Mouse (Mus musculus) right cerebral cortex, postnatal 10 days (tissue): ENCODE results near the gene Zfp64.

Experiments
- DNase-seq, 2 experiments: peaks; one replicate each; pipeline ENCODE4 v3.0.0; 2021; ENCODE audit warnings: low spot score in 2 of 2

Zfp64 gene

DNA sequence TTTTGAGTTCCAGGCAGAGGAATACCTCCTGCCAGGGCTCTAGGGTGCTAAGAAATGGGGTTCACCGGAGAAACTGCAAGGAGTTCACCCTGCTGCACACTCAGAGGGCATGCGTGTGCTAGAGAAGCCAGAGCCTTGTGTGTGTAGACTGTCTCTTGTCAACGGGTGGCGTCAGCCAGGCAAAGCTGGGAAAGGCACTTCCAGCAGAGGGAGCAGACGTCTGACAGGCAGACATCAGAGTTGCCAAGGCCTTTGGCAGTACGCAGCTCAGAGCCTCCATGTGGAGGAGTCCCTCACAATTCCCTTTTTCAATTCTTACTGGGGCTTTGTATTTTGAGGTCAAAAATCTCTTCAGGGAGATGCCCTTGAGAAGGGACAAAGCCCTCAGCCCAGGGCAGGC is 6.9 kb downstream of the Zfp64 start:
- DNase-seq = no peak

- no peak for DNase-seq
These were observed 7.7 kb downstream of the Zfp64 start for GRCm38 (mm10) chr2:168947663-168948062.

- no peak for DNase-seq
These were observed 11.4 kb downstream of the Zfp64 start for GRCm38 (mm10) chr2:168944011-168944410.

- DNase-seq = no peak
These were observed 15.4 kb downstream of the Zfp64 start for GRCm38 (mm10) chr2:168939941-168940340.

GRCm38 (mm10) chr2:168939261-168939933 is 16.0 kb downstream of the Zfp64 start:
- no peak for DNase-seq

DNA sequence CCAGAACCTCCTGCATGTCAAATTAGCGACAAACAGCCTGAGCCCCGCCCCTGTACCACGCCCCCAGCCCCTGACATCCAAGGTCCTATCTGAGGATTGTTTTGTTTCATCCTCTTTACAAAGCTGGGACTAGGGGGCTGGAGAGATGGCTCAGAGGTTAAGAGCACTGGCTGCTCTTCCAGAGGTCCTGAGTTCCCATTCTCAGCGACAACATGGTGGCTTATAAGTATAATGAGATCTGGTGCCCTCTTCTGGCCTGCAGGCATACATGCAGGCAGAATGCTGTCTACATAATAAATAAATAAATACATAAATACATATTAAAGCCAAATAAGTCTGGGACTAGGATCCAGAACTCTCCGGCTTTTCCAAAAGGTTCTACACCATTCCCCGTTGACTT is 18.5 kb downstream of the Zfp64 start:
- DNase-seq = no peak

DNA sequence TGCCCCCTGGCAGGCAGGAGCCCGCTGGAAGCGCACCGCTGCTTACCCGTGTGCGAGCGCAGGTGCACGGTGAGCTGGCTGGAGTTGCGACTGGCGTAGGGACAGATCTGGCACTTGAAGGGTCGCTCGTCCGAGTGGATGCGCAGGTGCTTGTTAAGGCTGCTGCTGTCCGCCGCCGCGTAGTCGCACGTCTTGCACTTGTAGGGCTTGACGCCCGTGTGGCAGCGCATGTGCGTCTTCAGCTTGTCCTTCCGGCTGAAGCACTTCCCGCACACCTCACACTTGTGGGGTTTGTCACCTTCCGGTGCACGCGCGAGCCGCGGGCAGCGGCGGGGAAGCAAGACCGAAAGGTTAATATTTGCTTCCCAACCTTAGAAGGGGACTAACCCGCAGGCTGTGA is 20.2 kb downstream of the Zfp64 start:
- DNase-seq = no peak

DNA sequence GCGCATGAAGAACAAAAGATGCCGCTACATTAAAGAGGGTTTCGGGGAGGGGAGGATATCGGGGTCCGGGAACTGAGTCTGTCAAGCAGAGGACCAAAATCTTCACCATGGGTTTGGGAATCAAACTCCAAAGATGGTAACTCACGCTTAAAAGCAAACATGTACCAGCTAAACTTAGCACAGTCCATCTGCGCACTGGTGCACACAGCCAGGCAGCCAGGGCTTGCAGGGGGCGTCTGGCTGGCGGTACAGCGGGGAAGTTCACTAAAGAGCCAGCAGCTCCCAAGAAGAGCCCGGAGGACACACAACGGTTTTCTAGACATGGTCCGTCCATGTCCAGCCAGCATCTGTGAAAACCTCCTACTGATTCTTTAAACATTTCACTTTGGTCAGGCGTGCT is 23.7 kb downstream of the Zfp64 start:
- DNase-seq = peak in 1 of 2 experiments; percentile 50

GRCm38 (mm10) chr2:168929691-168930090 is 25.7 kb downstream of the Zfp64 start:
- peak; percentile 81 to 86 for DNase-seq

GRCm38 (mm10) chr2:168927401-168927800 is 28.0 kb downstream of the Zfp64 start:
- no peak for DNase-seq

GRCm38 (mm10) chr2:168926257-168926810 is 29.1 kb downstream of the Zfp64 start:
- DNase-seq = peak; percentile 85 to 89

GRCm38 (mm10) chr2:168923706-168924105 is 31.7 kb downstream of the Zfp64 start:
- DNase-seq = peak; percentile 67 to 77

GRCm38 (mm10) chr2:168922466-168922865 is 32.9 kb downstream of the Zfp64 start:
- DNase-seq = no peak

DNA sequence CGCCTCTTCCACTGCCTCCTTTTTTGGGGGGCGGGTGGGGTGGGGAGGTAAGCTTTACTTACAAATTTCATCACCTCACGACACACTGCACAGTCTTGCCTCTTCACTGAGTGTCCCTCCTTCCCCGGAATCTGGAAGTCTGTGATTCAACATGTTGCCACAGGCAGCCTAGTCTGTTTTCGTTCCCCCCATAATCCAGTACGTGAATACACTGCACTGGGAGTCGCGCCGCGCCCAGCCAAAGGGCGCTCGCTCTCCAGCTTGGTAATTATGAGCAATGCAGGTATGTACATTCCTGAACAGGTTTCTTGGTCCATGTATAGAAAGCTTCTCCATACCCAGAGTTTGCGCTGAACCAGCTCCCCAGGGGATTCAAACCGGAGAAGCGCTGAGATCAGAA is 35.4 kb downstream of the Zfp64 start:
- no peak for DNase-seq

DNA sequence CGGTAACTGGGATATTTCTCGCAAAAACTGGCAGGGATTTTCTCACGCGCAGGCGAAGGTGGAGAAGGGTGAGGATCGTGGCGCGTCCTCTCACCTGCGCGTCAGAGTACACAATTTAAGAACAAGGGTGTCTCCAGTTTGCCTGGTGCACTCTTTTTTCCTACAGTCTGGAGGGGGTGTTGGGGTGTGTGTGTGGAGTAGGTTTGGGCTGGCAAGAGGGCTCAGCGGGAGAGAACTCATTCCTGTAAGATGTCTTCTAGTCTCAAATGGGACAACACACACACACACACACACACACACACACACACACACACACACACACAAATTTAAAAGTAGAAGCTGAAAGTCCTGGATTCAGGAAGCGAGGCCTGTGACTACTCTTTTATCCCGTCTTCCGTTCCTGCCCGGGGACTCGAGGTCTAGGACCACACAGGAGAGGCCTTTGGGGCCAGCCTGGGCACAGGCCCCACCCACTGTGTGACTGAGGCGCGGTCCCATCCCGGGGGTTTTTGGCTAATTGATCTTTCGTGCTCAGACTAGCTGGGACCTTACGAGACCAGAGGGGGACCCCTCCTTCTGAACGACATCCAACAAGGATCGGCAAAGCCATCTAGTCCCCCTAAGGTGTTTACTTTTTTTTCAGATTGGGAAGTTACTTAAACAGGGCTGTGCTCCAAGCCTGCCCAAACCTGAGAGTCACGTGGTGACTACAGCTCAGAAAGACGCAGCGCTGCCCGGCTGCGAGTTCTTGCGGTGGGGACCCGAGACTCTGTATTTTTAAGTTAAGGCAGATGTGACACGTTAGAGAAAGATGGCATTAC is 42.3 kb downstream of the Zfp64 start:
- DNase-seq = no peak

- DNase-seq = peak in 1 of 2 experiments; percentile 53
These were observed 43.1 kb downstream of the Zfp64 start for GRCm38 (mm10) chr2:168912051-168912891.

- no peak for DNase-seq
These were observed 43.9 kb downstream of the Zfp64 start for GRCm38 (mm10) chr2:168911527-168911926.

GRCm38 (mm10) chr2:168906022-168906421 is 49.4 kb downstream of the Zfp64 start:
- DNase-seq = no peak

GRCm38 (mm10) chr2:168904846-168905245 is 50.5 kb downstream of the Zfp64 start:
- no peak for DNase-seq

- peak in 1 of 2 experiments; percentile 57 for DNase-seq
These were observed 51.2 kb downstream of the Zfp64 start for GRCm38 (mm10) chr2:168904188-168904587.

GRCm38 (mm10) chr2:168902634-168903033 is 52.8 kb downstream of the Zfp64 start:
- no peak for DNase-seq

- no peak for DNase-seq
These were observed 57.5 kb downstream of the Zfp64 start for GRCm38 (mm10) chr2:168897906-168898305.
